Mouse (Mus musculus) ES-E14 (cell line): ENCODE measurements around the gene Usp13. TPM values are rescaled to one million over a fixed set of nuclear protein-coding genes. Genes with fewer than 3 reads are reported as not detected.

Experiments used
- DNase-seq: peaks from one replicate; pipeline ENCODE4 v3.0.0-alpha.2; 2013; ENCODE audit warnings: low read depth, low spot score
- H3K27ac ChIP-seq: 2 replicates; pipeline ENCODE4 v1.5.1; 2012; ENCODE audit warnings: low read depth, mild to moderate bottlenecking, low read length, moderate library complexity, mixed read lengths; ENCODE audit not compliant: poor library complexity, insufficient read depth, severe bottlenecking
- H3K36me3 ChIP-seq: 2 replicates; pipeline ENCODE4 v1.6.1; 2012; ENCODE audit warnings: mild to moderate bottlenecking, low read length, moderate library complexity, mixed read lengths; ENCODE audit not compliant: control insufficient read depth, poor library complexity, insufficient read depth, severe bottlenecking
- H3K4me1 ChIP-seq, 2 experiments: fragments of 150-350 bp in 1 of 2; sonication (generic) in 1 of 2; 2 replicates each; pipeline ENCODE4 v1.6.1; 2012; ENCODE audit warnings: low read length in 2 of 2, mild to moderate bottlenecking in 1 of 2, mixed read lengths in 1 of 2; ENCODE audit not compliant: control insufficient read depth in 2 of 2, insufficient read depth in 2 of 2, poor library complexity in 1 of 2
- H3K4me3 ChIP-seq, 2 experiments: fragments of 150-350 bp in 1 of 2; sonication (generic) in 1 of 2; 2 replicates each; pipeline ENCODE4 v1.5.1; 2012; ENCODE audit warnings: low read length in 2 of 2, low read depth in 1 of 2, mild to moderate bottlenecking in 1 of 2, mixed read lengths in 1 of 2; ENCODE audit not compliant: insufficient read depth in 1 of 2, poor library complexity in 1 of 2, severe bottlenecking in 1 of 2
- H3K9ac ChIP-seq: 2 replicates; pipeline ENCODE4 v1.6.1; 2012; ENCODE audit warnings: low read depth, mild to moderate bottlenecking, low read length, mixed read lengths; ENCODE audit not compliant: poor library complexity, insufficient read depth, severe bottlenecking
- H3K9me3 ChIP-seq: fragments of 150-350 bp; sonication (generic); 2 replicates; pipeline ENCODE4 v1.6.1; 2012; ENCODE audit warnings: low read depth, mild to moderate bottlenecking, low read length; ENCODE audit not compliant: control insufficient read depth, insufficient read depth
- CHD2 ChIP-seq: IDR thresholded peaks from 2 replicates; pipeline ENCODE4 v1.6.1; 2014; ENCODE audit warnings: mild to moderate bottlenecking, low read depth, low read length, inconsistent platforms
- HCFC1 ChIP-seq: IDR thresholded peaks from 2 replicates; pipeline ENCODE4 v1.6.1; 2012; ENCODE audit warnings: low read length, inconsistent platforms, borderline replicate concordance; ENCODE audit not compliant: insufficient read depth
- MAFK ChIP-seq: IDR thresholded peaks from 2 replicates; pipeline ENCODE4 v1.6.1; 2014; ENCODE audit warnings: mild to moderate bottlenecking, low read depth, low read length, inconsistent platforms; ENCODE audit not compliant: insufficient read depth
- ZC3H11A ChIP-seq: IDR thresholded peaks from 2 replicates; pipeline ENCODE4 v1.6.1; 2012; ENCODE audit warnings: low read depth, mild to moderate bottlenecking, inconsistent platforms, low read length, borderline replicate concordance
- ZNF384 ChIP-seq: IDR thresholded peaks from 2 replicates; pipeline ENCODE4 v1.6.1; 2012; ENCODE audit warnings: low read depth, low read length, inconsistent platforms
- in situ Hi-C, 2 experiments: fragments of 600-800 bp; cut with MboI; formaldehyde crosslinking; loops; one replicate each; pipeline ENCODE4 v1.15.1; 2025; ENCODE audit warnings: low sequenced_read_pairs in 2 of 2, inconsistent platforms in 1 of 2; ENCODE audit not compliant: unreplicated experiment in 2 of 2
- total RNA-seq: library from RNA; depleted of rRNA; stranded (reverse); fragments of 300-350 nt; gene quantifications from 2 replicates; pipeline ENCODE4 v1.2.3, GENCODE M21; 2012

Usp13 gene
- total RNA-seq, 1 experiment, result 6.2 TPM

DNA sequence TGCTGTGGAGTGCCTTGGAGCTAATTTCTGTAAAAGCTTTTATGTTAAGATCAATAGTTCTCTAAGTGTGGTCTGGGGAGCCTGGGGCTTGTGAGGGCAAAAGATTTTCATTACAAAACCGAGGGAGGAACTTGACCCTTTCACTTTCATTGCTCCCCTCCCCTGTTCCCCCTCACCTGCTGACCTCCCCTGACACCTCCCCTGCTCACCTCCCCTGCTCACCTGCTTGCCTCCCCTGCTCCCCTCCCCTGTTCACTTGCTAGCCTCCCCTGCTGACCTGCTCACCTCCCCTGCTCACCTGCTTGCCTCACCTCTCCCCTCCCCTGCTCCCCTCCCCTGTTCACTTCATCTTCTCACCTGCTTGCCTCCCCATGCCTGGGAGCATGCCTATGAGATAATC is 134.0 kb downstream of the Usp13 start:
- Histone ChIP-seq H3K9me3 (no peaks in the 10 kb centered on the region), H3K36me3 (no peaks in the 10 kb centered on the region), H3K27ac (no peak overlapping the region), H3K9ac (no peak overlapping the region), H3K4me1 (peaks cover 0 to 10% of the 10 kb centered on the region in 2 experiments; a peak in 1 of 4 replicates), H3K4me3 (no peak overlapping the region)
- in situ Hi-C loops, result loop anchor here in 1 of 2 experiments (25.0 kb wide), 1 partner anchor 836 kb away; the partner anchor contains the start of gene Ttc14
- no peak for TF ChIP-seq ZNF384
- TF ChIP-seq HCFC1, result no peak
- TF ChIP-seq CHD2, result no peak
- TF ChIP-seq ZC3H11A, result no peak
- TF ChIP-seq MAFK, result no peak
- no peak for DNase-seq

DNA sequence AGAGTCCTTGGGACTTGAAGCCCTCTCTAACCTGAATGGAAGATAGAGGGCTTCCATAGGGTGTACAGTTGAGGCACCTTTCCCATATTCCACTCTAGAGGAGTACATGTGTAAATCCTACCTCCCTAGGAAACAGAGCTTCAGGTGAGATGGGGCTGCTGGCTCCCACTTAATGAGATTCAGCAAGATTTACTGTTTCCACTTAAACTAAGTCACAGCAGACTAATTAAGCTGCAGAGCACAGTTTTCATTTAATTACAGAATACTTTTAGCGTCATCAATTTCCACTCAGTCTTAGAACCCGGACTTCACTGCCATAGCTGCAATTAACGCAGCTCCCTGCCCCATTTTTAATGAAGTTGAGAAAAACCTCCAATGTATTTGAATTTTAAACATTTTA is 144.1 kb downstream of the Usp13 start:
- Histone ChIP-seq H3K4me1 (no peaks in the 10 kb centered on the region), H3K9me3 (no peaks in the 10 kb centered on the region), H3K4me3 (no peak overlapping the region), H3K36me3 (no peaks in the 10 kb centered on the region), H3K27ac (no peak overlapping the region), H3K9ac (no peak overlapping the region)
- TF ChIP-seq HCFC1 (no peak), CHD2 (no peak), ZNF384 (no peak), ZC3H11A (no peak), MAFK (no peak)
- in situ Hi-C loops, result loop anchor here in 1 of 2 experiments (25.0 kb wide), 1 partner anchor 826 kb away; the partner anchor contains the start of gene Ttc14
- no peak for DNase-seq

DNA sequence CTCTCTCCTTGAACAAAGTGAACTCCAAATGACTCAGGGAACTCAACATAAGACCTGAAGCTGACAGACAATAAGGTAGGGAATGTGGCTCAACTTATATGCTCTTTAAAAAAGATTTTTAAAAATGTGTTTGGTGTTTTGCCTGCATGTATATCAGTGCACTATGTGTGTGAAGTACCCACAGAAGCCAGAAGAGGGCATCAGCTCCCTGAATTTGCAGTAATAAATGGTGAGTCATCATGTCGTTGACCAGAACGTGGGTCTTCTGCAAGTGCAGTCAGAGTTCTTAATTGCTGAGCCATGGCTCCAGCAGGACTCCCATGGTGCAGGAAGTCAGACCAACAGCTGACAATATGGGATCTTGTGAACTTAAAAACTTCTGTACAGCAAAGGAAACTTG is 148.2 kb downstream of the Usp13 start:
- Histone ChIP-seq H3K9ac (no peak overlapping the region), H3K4me1 (no peaks in the 10 kb centered on the region), H3K9me3 (no peaks in the 10 kb centered on the region), H3K36me3 (no peaks in the 10 kb centered on the region), H3K27ac (no peak overlapping the region), H3K4me3 (no peak overlapping the region)
- in situ Hi-C loops, result loop anchor here in 1 of 2 experiments (25.0 kb wide), 1 partner anchor 822 kb away; the partner anchor contains the start of gene Ttc14
- TF ChIP-seq ZNF384 (no peak), ZC3H11A (peak; percentile 76), MAFK (peak; percentile 97)
- DNase-seq, result peak; percentile 40

DNA sequence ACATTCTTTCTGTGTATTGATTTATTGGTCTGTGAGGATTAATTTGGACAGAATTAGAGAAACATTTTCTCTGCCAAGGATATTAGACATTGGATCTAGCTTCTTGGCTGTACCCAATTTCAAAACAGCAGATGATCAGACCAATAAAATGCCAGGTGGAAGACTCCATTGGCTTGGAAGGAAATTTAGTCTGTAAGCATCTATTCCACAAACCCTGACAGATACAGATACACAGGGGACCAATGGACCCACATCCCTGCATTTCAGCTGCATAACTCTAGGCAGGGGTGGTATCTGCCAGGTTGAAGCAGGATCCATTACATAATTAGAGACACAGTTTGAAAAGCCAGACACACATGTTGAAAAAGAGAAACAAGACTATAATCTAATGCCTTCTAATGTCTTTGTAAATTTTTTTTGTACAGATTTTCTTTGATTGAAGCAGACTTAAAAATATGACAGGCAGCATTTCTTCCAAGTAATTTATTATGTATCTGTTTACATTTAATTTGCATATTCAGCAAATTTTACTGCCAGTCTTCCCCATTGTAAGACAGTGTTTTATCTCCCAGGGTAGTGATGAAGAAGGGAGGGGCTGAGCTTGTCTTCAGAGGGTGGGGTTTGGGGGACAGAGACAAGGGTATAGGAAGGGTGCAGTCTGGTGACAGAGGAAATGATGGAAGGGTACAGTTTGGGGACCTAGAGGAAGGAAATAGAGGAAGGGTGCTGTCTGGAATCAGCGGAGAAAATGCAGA is 151.5 kb downstream of the Usp13 start:
- Histone ChIP-seq H3K27ac (no peak overlapping the region), H3K9me3 (no peaks in the 10 kb centered on the region), H3K4me3 (no peak overlapping the region), H3K9ac (no peak overlapping the region), H3K4me1 (no peaks in the 10 kb centered on the region), H3K36me3 (no peaks in the 10 kb centered on the region)
- TF ChIP-seq CHD2, result no peak
- no peak for TF ChIP-seq HCFC1
- no peak for TF ChIP-seq ZC3H11A
- peak; percentile 55; the same call in 1 of the 2 replicates for TF ChIP-seq MAFK
- no peak for TF ChIP-seq ZNF384
- in situ Hi-C loops, result loop anchor here in 1 of 2 experiments (25.0 kb wide), 1 partner anchor 818 kb away; the partner anchor contains the start of gene Ttc14
- DNase-seq, result no peak
